Mouse (Mus musculus): ENCODE measurements around the gene Clta. TPM values are rescaled to one million over a fixed set of nuclear protein-coding genes. Genes with fewer than 3 reads are reported as not detected.

The Clta gene
- polyA plus RNA-seq, 1 experiment from 2014 or later, result 262 TPM

DNA sequence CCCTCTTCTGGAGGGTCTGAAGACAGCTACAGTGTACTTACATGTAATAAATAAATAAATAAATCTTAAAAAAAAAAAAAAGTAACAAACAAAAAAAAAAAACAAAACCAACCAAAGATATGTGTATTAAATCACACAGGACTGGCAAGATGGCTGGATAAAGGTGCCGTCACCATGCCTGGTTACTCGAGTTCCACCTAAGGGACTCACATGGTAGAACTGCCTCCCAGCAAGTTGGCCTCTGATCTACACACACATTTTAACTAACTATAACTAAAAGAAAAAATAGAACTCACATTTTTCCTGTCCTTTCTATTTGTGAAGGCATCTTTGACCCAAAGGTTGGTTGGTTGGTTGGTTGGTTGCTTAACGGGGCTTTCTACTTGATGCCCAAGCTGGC, 7.5 kb downstream of the Clta start:
- Histone ChIP-seq H3K4me2 (peak overlapping the region; percentile 100), H3K4me1 (peaks cover 24% of the 10 kb centered on the region), H3K36me3 (ENCODE audit: poor library complexity, severe bottlenecking) (no peaks in the 10 kb centered on the region), H3K4me3 (peak overlapping the region; percentile 100), H3K27ac (peak overlapping the region; percentile 59; the same call in 1 of the 2 replicates), H3K9me3 (replicated peaks) (no peaks in the 10 kb centered on the region), H3K27me3 (no peaks in the 10 kb centered on the region), H3K9ac (peak overlapping the region; percentile 68)
- ATAC-seq, result no peak
- 78% methylated on average over 3 of the region's 3 CpGs for WGBS

DNA sequence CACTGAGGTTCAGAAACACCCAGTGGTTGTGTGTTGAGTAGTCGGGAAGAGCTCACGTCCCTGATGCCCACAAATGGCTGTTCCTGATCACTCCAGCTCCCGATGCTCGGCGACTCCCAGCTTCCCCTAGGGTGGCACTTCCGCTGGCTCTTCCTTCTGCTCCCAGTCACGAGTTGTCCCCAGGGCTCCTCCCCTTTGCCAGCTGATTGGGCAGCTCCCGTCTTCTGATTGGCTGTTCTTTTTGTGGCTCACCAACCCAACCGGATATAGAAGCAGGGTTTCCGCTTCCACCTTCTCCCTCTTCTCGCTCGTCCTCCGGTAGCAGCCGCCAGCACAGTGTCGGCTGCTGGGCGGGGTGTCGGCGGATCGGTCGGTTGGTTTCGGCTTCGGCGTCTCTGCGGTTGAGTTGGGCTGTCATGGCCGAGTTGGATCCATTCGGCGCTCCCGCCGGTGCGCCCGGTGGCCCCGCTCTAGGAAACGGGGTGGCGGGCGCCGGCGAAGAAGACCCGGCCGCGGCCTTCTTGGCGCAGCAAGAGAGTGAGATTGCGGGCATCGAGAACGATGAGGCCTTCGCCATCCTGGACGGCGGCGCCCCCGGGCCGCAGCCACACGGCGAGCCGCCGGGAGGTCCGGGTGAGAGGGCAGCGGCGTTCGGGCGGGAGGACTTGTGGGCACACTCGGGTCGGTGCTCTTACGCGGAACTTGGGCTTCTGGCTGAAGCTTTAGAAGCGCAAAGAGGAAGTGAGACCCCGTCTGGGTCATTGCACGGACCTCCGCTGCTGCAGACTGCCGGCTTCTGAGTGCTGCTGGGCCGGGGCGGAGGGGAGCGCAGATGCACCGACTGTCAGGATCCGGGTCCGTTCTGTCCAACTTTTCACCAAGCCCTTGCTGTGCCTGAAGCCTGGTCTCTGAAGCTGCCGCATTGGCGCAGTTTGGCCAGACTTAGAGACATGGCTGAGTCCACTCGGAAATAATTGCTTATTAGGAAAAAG, 8.4 kb downstream of the Clta start:
- peak; percentile 100 for ATAC-seq
- Histone ChIP-seq H3K27ac (peak overlapping the region; percentile 59), H3K9me3 (replicated peaks) (no peaks in the 10 kb centered on the region)

DNA sequence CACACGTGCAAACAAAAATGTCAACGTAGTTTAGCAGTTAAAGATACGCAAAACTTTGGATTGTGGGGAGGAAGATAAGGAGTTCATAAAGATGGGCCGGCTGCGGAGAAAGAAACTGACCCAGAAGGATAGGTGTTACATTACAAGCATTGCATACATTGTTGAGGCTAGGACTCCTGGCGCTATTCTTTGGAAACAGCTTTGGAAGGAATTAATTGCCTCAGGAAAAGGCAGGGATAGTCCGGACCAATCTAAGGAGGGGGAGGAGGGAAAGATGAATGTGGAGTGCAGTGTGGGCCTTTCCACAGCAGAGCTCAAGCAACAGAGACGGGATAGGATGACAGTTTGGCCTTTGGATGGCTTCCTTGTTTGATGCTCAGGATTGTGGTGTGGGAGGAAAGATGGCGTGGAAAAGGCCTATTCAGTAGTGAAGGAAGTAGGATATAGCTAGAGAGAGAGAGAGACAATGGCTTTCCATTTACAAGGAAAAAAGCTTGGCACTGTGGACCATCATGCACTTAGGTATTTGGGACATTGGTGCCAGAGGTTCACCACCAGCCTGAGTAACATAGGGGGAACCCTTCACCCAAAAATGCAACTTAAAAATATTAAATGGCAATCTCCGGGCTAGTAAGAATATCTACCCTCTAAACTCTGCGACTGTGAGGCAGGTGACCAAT, 9.3 kb downstream of the Clta start:
- H3K4me2 ChIP-seq, result peak overlapping the region; percentile 100
- peak overlapping the region; percentile 100 for H3K4me3 ChIP-seq
- H3K9ac ChIP-seq, result peak overlapping the region; percentile 97
- no peak overlapping the region for H3K27ac ChIP-seq
- peaks cover 8% of the 10 kb centered on the region; the same call in 1 of the 2 replicates for H3K36me3 ChIP-seq (ENCODE audit: poor library complexity, severe bottlenecking)
- no peak for ATAC-seq
- H3K9me3 ChIP-seq (replicated peaks), result no peaks in the 10 kb centered on the region
- H3K4me1 ChIP-seq, result peaks cover 24% of the 10 kb centered on the region
- WGBS, result 29% methylated on average over 11 of the region's 11 CpGs
- H3K27me3 ChIP-seq, result no peaks in the 10 kb centered on the region

More for the DNA sequence above, 8.4 kb downstream of the Clta start:
- H3K4me1 ChIP-seq, result peaks cover 24% of the 10 kb centered on the region
- H3K4me3 ChIP-seq, result peak overlapping the region; percentile 100
- no peaks in the 10 kb centered on the region for H3K27me3 ChIP-seq
- WGBS, result under 1% methylated on average over 77 of the region's 77 CpGs
- peak overlapping the region; percentile 100 for H3K4me2 ChIP-seq
- H3K36me3 ChIP-seq (ENCODE audit: poor library complexity, severe bottlenecking), result 0 out of 2 replicates have a peak, but pooled peaks cover under 1% of the 10 kb centered on the region
- H3K9ac ChIP-seq, result peak overlapping the region; percentile 97

DNA sequence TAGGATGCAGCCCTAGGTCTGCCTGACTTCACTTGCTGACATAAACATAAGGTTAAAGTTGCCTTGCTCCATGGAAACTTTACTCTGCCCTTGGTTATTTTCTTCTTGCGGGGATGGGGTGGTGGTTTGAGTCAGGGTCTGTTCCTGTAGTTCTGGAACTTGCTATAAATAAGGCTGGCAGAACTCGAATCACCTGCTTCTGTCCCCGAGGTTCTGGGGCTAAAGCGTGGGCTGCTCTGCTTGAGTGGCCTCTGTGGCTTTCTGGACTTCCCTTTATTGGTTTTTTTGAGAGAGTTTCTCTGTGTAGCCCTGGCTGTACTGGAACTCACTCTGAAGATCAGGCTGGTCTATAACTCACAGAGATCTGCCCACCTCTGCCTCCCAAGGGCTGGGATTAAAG, 11.8 kb downstream of the Clta start:
- no peak overlapping the region for H3K4me3 ChIP-seq
- H3K9ac ChIP-seq, result no peak overlapping the region
- peaks cover 33% of the 10 kb centered on the region for H3K36me3 ChIP-seq (ENCODE audit: poor library complexity, severe bottlenecking)
- no peaks in the 10 kb centered on the region for H3K27me3 ChIP-seq
- H3K9me3 ChIP-seq (replicated peaks), result no peaks in the 10 kb centered on the region
- no peak overlapping the region for H3K27ac ChIP-seq
- H3K4me2 ChIP-seq, result no peak overlapping the region
- WGBS, result 94% methylated on average over 4 of the region's 4 CpGs
- ATAC-seq, result no peak
- H3K4me1 ChIP-seq, result peaks cover 24% of the 10 kb centered on the region

DNA sequence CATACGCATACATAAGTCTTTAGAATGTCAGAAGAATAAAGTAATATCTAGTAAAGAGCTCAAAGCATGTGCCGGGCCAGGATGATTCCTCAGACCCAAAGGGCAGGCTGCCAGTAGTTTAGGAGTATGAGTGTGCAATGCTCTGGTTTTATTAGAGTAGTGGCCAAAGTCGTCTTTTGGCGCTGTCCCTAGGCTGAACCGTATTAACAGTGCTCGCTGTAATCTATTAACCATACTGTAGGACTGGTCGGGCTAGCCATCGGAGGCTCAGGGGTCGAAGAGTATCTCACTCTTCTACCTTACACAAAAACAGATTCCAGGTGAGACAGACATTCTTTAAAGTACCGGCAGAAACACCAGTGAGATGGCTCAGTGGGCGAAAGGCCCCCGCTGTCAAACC, 12.5 kb downstream of the Clta start:
- Histone ChIP-seq H3K36me3 (ENCODE audit: poor library complexity, severe bottlenecking) (peaks cover 41% of the 10 kb centered on the region), H3K27me3 (no peaks in the 10 kb centered on the region), H3K9ac (no peak overlapping the region), H3K4me2 (no peak overlapping the region), H3K27ac (no peak overlapping the region; the same call in 1 of the 2 replicates), H3K9me3 (replicated peaks) (no peaks in the 10 kb centered on the region), H3K4me1 (peaks cover 23% of the 10 kb centered on the region), H3K4me3 (no peak overlapping the region)
- WGBS, result 95% methylated on average over 12 of the region's 12 CpGs
- ATAC-seq, result no peak

DNA sequence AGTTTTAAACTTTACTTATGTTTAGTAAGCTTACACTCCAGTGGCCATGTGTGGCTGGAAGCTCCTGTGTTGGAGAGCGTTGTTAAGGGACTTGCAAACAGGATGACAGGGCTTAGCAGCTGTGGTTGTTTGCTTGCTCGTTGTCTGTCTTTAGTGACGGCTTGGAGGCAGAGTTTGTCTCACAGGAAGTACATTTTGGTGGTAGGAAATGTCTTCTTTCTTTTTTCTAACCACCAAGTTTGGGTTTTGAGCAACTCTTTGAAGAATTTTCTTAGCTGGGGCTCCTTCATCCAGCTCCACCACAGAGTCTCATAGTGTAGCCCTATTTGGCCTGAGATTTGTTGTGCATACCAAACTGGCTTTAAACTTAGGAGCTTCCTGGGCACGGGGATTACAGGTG, 18.1 kb downstream of the Clta start:
- Histone ChIP-seq H3K9ac (no peak overlapping the region), H3K9me3 (replicated peaks) (no peaks in the 10 kb centered on the region), H3K4me2 (no peak overlapping the region), H3K4me1 (no peaks in the 10 kb centered on the region), H3K27me3 (peaks cover 9% of the 10 kb centered on the region; the same call in 1 of the 2 replicates), H3K36me3 (ENCODE audit: poor library complexity, severe bottlenecking) (peaks cover 96% of the 10 kb centered on the region), H3K27ac (no peak overlapping the region), H3K4me3 (no peak overlapping the region)
- ATAC-seq, result no peak
- WGBS, result 89% methylated on average over 4 of the region's 4 CpGs

DNA sequence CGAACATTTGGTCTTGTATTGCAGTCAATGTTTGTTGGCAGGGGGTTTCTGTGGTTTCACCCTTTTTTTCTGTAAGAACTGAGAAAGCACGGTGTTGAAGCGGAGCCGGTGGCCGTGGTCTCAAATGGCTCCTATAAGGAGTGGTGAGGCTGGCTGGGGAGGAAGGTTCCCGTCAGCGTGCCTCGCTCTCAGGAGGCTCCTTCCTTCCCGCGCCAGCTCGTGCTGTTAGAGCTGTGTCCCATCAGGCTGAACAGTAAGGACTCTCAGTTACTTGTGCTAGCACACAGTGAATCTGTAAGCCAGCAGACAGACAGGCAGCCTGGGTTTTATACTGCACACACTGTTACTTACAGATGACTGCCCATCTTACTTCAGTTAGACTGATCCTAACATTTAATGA, 18.5 kb downstream of the Clta start:
- peaks cover 9% of the 10 kb centered on the region; the same call in 1 of the 2 replicates for H3K27me3 ChIP-seq

DNA sequence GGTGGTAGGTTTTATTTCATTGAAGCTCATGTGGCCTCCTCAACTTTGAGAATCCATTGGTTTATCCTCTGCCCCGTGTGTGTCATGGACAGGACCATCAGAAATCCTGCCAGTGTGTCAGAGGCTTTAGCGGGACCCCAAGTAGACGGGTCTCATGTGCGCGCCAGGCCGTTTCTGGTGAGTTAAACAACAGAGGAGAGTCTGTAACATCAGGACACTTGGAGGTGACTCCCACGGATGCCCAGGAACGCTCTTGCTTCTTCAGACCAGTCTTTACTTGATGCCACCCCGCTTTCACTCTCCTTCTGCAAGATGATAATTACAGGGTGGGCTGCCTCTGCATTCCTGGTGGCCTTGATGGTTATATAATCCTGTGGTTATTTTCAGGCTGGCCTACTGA, 19.4 kb downstream of the Clta start:
- Histone ChIP-seq H3K4me2 (no peak overlapping the region), H3K9ac (no peak overlapping the region), H3K9me3 (replicated peaks) (no peaks in the 10 kb centered on the region), H3K27me3 (peaks cover 9% of the 10 kb centered on the region; the same call in 1 of the 2 replicates), H3K36me3 (ENCODE audit: poor library complexity, severe bottlenecking) (peaks cover 100% of the 10 kb centered on the region), H3K4me3 (no peak overlapping the region), H3K27ac (no peak overlapping the region), H3K4me1 (peaks cover 8% of the 10 kb centered on the region; the same call in 1 of the 2 replicates)
- no peak for ATAC-seq
- WGBS, result 96% methylated on average over 9 of the region's 9 CpGs

More for the DNA sequence above, 18.5 kb downstream of the Clta start:
- WGBS, result 94% methylated on average over 11 of the region's 11 CpGs
- Histone ChIP-seq H3K9me3 (replicated peaks) (no peaks in the 10 kb centered on the region), H3K9ac (no peak overlapping the region), H3K4me1 (no peaks in the 10 kb centered on the region), H3K27ac (no peak overlapping the region), H3K4me2 (no peak overlapping the region), H3K4me3 (no peak overlapping the region), H3K36me3 (ENCODE audit: poor library complexity, severe bottlenecking) (peaks cover 99% of the 10 kb centered on the region)
- ATAC-seq, result no peak

DNA sequence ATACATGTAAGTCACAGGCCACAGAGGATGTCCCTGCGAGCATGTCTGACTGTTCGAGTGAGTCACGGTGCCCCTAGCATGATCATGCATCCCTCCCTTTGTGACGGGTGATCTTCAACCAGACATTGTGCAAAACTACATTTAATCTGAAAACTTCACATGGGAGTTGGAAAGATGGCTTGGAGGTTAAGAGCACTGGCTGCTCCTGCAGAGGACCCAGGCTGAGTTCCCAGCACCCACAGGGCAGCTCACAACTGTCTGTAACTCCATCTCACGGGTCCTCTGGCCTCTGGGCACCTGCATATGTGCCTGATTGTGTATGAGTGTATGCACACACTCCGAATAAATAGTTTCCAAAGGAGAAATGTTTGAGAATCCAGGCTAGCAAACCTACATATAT, 20.0 kb downstream of the Clta start:
- 99% methylated on average over 6 of the region's 6 CpGs for WGBS
- H3K36me3 ChIP-seq (ENCODE audit: poor library complexity, severe bottlenecking), result peaks cover 99% of the 10 kb centered on the region

DNA sequence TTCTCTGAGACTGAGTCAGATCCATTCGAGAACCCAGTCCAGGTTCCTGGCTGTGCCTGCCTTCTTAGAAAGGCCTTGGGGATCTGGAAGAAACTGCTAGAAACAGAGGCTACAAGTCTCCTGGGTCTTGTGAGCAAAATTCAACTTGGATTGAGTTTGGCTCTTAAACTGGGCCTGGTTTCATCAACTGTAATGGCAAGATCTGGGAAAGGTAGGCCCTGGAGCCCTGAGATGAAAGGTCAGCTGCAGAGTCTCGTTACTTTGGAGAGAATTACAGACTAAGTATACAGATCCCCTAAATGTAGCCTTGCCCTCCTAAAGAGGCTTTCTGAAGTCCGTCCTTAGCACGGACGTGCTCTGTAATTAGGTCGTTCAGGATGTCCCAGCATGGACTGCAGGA, 21.3 kb downstream of the Clta start:
- Histone ChIP-seq H3K9ac (no peak overlapping the region), H3K4me1 (peaks cover 8% of the 10 kb centered on the region; the same call in 1 of the 2 replicates), H3K27me3 (peaks cover 19% of the 10 kb centered on the region), H3K9me3 (replicated peaks) (no peaks in the 10 kb centered on the region), H3K36me3 (ENCODE audit: poor library complexity, severe bottlenecking) (peaks cover 99% of the 10 kb centered on the region), H3K4me2 (no peak overlapping the region), H3K27ac (no peak overlapping the region), H3K4me3 (no peak overlapping the region)
- ATAC-seq, result no peak
- 86% methylated on average over 6 of the region's 6 CpGs for WGBS

More for the DNA sequence above, 20.0 kb downstream of the Clta start:
- Histone ChIP-seq H3K27ac (no peak overlapping the region), H3K9ac (no peak overlapping the region), H3K9me3 (replicated peaks) (no peaks in the 10 kb centered on the region), H3K4me1 (peaks cover 8% of the 10 kb centered on the region; the same call in 1 of the 2 replicates), H3K4me3 (no peak overlapping the region), H3K27me3 (peaks cover 12% of the 10 kb centered on the region; the same call in 1 of the 2 replicates), H3K4me2 (no peak overlapping the region)
- ATAC-seq, result no peak

DNA sequence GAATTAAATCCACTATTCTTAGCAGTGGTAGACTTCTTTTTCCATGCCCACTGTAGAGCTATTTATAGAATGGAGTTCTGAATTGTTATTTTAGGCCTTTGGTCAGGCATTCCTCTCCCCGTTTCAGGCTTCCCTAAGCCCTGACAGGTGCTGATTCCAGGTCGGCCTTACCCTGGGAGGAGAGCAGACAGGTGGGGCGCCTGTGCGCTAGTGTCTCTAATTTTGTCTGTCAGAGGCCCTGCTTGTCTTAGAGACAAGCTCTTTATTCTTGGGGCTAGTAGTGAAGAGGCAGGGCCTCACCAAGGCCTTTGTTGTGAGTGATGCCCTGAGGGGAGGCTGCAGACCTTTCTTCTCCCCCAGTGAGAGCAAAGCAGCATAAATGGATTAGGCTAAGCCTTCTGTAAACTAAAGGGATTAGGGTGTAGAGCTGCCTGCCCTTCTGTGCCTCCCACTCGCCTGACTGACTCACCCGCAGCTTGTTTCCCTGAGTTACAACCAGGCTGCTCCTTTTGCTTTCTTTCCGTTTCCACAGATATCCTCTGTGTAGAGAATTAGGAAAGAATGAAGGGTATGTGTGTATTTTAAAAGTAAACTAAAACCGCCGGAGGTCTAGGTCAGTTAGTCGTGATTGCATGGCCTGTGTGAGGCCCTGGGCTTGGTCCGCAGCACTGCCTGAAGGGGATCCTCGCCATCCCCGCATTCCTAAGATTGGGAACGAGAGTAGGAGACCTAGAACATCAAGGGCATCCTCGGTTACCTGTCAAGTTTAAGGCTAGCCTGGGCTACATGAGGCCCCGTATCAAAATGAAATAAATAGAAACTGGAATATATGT, 24.3 kb downstream of the Clta start:
- H3K9me3 ChIP-seq (replicated peaks), result no peaks in the 10 kb centered on the region
- H3K4me2 ChIP-seq, result no peak overlapping the region
- 0 out of 2 replicates have a peak overlapping the region, but pooled peaks have one; percentile 5 for H3K9ac ChIP-seq
- peaks cover 98% of the 10 kb centered on the region for H3K36me3 ChIP-seq (ENCODE audit: poor library complexity, severe bottlenecking)
- no peak overlapping the region for H3K27ac ChIP-seq
- 19% methylated on average over 16 of the region's 16 CpGs for WGBS
- no peak for ATAC-seq
- peaks cover 21% of the 10 kb centered on the region for H3K27me3 ChIP-seq
- peaks cover 8% of the 10 kb centered on the region; the same call in 1 of the 2 replicates for H3K4me1 ChIP-seq
- H3K4me3 ChIP-seq, result no peak overlapping the region

Measured in forebrain, embryonic 13.5 days (tissue).